Mouse (Mus musculus) ovary, adult 18-20 months (tissue): ENCODE measurements around the gene Padi3.

Experiments used
- DNase-seq: peaks from one replicate; pipeline ENCODE4 v3.0.0; 2022; ENCODE audit warnings: low spot score, mixed read lengths

The Padi3 gene

GRCm38 (mm10) chr4:140815996-140816917, 5.8 kb upstream of the Padi3 start:
- DNase-seq = no peak

DNA sequence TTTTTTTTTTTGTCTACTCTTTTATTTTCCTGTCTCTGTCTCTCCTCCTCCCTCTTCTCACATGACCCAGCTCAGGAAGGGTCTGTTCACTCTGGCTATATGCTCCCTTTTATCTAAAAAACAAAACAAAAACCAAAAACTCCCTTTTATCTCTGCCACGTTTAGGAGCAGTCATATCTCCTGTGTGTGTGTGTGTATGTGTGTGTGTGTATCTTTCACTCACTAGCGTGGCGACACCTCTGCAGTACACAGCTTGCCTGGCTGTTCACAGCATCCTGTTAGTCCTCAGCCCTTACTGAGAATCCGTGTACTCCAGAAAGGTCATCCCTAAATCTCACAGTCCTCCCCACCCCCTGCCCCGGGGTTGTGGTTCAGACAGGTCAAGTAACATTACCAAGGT, 5.0 kb upstream of the Padi3 start:
- no peak for DNase-seq

GRCm38 (mm10) chr4:140814241-140815225, 4.1 kb upstream of the Padi3 start:
- DNase-seq = no peak

DNA sequence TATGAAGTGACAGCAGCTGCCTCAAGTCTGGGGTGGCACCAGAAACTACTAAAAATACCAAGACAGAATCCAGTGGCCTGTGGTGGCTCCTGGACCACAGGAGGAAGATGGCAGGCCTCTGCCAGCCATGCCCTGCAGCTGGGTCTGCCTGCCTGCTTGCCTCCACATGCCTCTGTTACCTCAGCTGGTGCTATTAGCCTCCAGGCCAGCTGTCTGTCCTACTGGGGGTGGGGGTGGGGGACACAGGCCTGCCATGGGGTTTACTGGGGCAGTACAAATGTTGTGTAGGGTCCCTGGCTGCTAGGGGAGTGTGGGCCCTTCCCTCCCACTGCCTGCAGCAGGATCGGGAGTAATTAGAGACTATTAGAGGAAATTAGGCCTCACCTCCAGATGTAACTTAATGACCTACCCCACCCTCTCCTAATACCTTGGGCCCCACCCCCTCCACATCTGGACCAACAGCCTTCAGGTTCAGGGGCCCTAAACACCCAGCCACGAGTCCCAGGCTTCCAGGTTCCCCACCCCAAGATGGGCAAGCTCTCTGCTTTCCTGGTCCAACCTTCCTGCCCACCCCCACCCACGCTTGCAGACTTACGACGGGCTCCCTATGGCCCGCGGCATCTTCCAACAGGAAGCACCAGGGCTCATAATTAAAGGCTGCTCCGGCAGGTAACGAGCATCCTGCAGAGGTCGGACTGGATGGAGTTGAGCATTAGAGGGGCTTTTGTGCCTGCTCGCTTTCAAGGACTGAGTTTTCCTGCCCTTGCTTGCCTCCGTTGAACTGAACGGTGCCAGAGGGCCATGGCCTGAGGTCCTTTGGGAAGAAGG, 3.1 kb upstream of the Padi3 start:
- no peak for DNase-seq

GRCm38 (mm10) chr4:140812609-140813008, 2.2 kb upstream of the Padi3 start:
- DNase-seq = no peak

DNA sequence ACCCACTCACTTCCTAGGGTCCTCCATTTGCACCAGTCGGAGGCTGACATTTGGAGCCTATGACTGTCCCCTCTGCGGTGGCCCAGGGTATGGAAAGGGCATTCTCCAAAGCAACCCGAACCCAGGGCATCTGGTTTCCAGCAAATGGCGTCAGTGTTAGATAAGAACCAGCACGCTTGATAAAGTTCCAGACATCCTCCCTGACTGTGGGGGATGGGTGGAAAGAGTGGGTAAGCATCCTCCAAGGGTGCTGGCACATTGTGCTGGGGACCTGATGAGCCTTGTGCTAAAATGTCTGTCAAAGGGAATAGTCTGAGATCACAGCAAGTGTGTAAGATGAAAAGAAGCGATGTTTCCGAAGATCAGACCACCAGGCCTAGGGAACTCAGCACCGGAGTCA, 1.7 kb upstream of the Padi3 start:
- no peak for DNase-seq

DNA sequence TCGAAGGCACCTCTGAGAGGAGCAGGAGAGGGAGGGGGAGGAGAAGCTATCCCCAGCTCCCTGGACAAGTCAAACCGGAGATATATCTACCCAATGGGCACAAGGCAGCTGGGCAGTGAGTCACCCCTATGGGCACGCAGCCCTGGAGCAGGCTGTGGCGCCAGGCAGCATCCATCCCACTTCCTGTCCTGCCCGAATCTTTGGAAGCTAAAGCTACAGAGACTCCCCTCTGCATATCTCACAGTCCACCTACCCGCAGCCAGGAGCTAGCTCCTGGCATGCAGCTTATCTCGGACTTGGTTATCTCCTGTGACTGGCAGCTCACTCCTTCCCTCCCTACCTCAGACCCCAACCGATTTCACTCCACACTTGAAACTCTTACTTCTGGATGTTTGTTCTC, 1.3 kb downstream of the Padi3 start:
- DNase-seq = peak; percentile 35

GRCm38 (mm10) chr4:140804601-140805000, 5.8 kb downstream of the Padi3 start:
- DNase-seq = no peak

- DNase-seq = no peak
Measured at GRCm38 (mm10) chr4:140801364-140801763, 9.1 kb downstream of the Padi3 start.

DNA sequence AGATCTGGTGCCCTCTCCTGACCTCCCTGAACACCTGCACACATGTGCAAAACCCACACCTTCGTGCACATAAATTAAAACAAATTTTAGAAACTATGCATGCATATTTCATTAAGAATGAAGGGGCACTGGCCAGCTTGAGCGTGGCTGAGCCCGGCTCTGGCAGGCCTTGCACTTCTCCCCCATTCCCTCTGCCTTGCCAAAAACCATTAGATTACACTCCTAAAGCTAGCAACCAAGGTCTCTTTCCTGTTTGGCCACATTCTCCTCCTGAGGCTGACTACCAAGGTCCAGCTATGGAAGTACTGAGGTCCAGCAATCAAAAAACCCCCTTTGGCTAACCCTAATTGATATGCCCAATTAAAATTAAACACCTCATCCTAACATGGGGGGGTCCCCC, 13.7 kb downstream of the Padi3 start:
- no peak for DNase-seq

DNA sequence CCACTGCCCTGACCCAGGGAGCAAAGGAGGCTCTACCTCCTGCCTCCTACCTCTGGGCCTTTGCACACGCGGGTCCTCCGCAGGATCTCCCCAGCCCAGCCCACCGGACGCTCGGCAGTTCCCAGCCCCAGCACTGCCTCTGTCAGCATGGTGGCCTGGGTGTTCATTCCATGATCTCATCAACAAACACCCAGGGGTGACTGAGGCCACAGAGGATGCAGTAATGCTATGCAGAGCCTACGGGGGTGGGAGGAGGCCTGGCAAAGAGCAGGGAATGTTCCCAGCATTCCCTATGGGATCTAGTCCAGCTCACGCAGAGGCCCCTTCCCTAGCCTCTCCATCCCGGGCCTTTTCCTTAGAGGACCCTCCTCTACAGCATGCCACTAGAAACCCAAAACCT, 15.8 kb downstream of the Padi3 start:
- DNase-seq = no peak

DNA sequence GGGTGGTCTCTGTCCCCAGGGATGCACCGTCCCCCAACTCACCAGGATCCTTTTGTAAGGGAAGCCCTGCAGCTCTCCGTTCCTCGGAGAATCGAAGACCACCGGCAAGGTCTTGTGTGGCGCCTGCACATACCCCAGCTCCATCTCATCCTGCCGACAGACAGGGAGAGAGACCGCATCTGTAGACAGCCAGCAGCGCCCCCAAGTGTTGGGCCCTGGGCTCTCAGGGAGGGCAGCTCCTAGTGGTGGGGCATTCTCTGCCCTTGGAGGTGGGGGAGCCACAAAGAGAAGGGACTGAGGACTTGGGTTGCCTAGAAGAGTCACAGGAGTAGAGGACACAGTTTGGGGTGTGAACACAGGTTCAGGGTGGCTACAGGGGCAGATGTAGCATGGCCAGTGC, 16.7 kb downstream of the Padi3 start:
- no peak for DNase-seq

GRCm38 (mm10) chr4:140792584-140792983, 17.9 kb downstream of the Padi3 start:
- DNase-seq = no peak

DNA sequence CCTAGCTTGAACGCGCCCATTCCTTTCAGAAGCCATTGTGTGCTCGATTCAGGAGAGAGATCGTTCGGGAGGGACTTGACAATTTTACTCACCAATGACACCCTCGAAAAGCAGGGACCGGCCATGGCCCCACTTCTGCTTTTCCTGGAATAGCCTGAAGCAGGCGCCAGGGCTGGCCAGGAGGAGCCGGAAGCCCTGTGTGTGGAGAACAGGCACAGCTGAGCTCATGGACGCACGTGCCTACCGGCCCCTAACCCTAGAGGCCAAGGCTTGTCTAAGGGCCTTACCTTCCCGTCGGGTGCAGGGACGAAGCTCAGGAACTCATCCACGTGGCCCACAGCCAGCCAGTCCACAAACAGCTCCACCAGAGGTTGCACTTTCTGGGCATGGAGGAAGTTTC, 19.4 kb downstream of the Padi3 start:
- DNase-seq = no peak

- no peak for DNase-seq
Measured at GRCm38 (mm10) chr4:140789983-140790382, 20.5 kb downstream of the Padi3 start.

- no peak for DNase-seq
Measured at GRCm38 (mm10) chr4:140788983-140789382, 21.5 kb downstream of the Padi3 start.

DNA sequence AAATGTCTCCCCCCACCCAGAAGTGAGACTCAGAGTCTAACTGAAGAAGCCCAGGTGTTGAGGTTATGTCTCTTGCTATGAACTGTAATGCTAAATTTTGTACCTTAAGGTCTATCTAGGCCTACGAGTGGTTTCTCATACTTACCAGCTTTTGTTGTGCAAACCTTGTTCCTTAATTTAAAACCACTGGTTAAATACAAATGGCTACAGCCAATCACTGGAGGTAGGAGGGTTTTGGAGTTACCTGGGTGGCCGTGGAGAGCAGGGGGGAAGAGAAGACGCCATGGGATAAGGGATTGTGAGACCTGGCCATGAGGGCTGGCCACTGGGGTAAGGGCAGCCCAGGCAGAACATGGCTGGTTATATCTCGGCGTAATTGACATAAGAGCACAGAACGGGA, 22.2 kb downstream of the Padi3 start:
- DNase-seq = no peak

DNA sequence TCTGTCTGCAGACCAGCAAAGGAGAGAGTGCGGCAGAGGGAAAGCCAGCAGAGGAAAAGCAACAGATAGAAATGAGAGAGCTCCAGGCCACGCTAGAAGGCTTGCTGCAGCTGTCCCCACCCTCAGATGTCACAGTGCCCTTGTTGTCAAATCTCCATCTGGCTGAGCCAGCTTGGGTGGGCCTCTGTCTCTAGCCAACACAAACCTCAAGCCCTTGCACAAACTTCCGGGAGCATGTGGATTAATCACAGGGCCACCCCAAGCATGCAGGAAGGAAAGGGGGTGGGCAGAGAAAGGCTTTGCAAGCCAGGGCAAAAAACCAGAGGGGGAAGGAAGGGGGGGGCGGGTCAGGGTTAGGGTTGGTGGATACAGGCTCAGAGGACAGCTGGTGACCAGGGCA, 23.0 kb downstream of the Padi3 start:
- no peak for DNase-seq

DNA sequence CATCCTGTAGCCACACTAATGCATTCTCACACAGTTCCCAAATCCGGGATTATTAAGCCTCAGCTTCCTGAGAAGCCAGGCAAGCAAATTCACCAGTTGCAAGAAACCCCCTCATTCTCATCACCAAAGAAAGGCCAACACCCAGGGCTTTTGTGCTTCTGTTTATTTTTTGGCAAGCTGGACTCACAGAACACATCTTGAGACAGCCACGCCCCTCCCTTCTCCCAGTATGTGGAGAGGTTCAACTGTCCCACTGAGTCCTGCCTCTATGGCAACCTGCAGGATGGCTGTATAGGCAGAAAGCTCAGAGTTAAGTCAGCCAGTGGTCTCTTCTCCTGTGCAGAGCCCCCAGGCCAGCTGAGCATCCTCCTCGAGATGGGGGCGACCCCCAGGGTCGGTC, 25.2 kb downstream of the Padi3 start:
- no peak for DNase-seq

DNA sequence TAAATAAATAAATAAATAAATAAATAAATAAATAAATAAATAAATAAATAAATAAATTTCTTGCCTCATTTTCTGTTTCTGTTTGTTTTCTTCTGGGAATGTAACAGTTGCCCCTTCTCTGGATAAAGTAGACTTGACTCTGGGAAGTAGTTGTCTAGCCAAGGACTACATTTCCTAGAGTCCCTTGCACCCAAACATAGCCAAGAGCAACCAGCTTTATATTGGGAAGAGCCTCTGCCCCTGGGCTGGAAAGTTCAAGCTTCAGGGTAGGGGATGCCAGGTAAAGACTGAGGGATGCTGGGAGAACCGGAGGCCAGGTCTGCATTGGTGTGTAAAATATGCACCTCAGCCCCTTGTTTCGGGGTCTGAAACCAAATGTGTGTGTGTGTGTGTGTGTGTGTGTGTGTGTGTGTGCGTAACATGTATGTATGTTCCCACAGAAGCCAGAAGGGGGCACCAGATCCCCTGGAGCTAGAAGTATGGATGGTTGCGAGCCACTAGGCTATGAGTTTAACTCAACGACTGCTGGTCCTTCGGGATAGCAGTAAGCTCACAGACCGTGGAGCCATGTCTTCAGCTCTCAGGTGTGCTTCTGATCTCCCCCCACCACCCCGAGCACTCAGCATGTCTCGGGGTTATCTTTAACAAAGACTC, 26.0 kb downstream of the Padi3 start:
- DNase-seq = no peak

- no peak for DNase-seq
Measured at GRCm38 (mm10) chr4:140782821-140783220, 27.6 kb downstream of the Padi3 start.
